Mouse (Mus musculus) liver, embryonic 11.5 days (tissue): ENCODE measurements around the gene Pde9a. TPM values are rescaled to one million over a fixed set of nuclear protein-coding genes. Genes with fewer than 3 reads are reported as not detected.
A peak's percentile ranks its signal among the peaks of the same experiment; 100 is the strongest.

Experiments used
- ATAC-seq: fragments of 200-750 bp; cut with Nextera tagmentation; replicated peaks from 2 replicates; pipeline ENCODE4 v1.8.0; 2017; ENCODE audit warnings: moderate number of reproducible peaks, mild to moderate bottlenecking, moderate TSS enrichment, moderate library complexity; ENCODE audit not compliant: low FRiP score
- DNase-seq: peaks from one replicate; pipeline ENCODE4 v3.0.0-alpha.2; 2017; ENCODE audit warnings: low spot score
- H3K27ac ChIP-seq: fragments of 300-500 bp; sonication (generic); 2 replicates; pipeline ENCODE4 v1.5.1; 2014; ENCODE audit warnings: mild to moderate bottlenecking, low read depth, low read length, control low read depth
- H3K27me3 ChIP-seq: fragments of 300-500 bp; sonication (generic); replicated peaks from 2 replicates; pipeline ENCODE4 v1.6.1; 2014; ENCODE audit warnings: low read length, mixed read lengths; ENCODE audit not compliant: control insufficient read depth, insufficient read depth
- H3K36me3 ChIP-seq: fragments of 300-500 bp; sonication (generic); 2 replicates; pipeline ENCODE4 v1.6.1; 2014; ENCODE audit warnings: mild to moderate bottlenecking, low read length, moderate library complexity, mixed read lengths; ENCODE audit not compliant: control insufficient read depth, insufficient read depth
- H3K4me1 ChIP-seq: fragments of 300-500 bp; sonication (generic); replicated peaks from 2 replicates; pipeline ENCODE4 v1.6.1; 2014; ENCODE audit warnings: low read length, mixed read lengths; ENCODE audit not compliant: control insufficient read depth, insufficient read depth
- H3K4me2 ChIP-seq: fragments of 300-500 bp; sonication (generic); 2 replicates; pipeline ENCODE4 v1.6.1; 2014; ENCODE audit warnings: mild to moderate bottlenecking, control low read depth, moderate library complexity
- H3K4me3 ChIP-seq: fragments of 300-500 bp; sonication (generic); 2 replicates; pipeline ENCODE4 v1.5.1; 2014; ENCODE audit warnings: low read depth, low read length, control low read depth
- H3K9ac ChIP-seq: fragments of 300-500 bp; sonication (generic); 2 replicates; pipeline ENCODE4 v1.6.1; 2014; ENCODE audit warnings: low read depth, low read length, control low read depth
- H3K9me3 ChIP-seq: fragments of 300-500 bp; sonication (generic); 2 replicates; pipeline ENCODE4 v1.6.1; 2016; ENCODE audit warnings: low read length, inconsistent platforms, mixed read lengths; ENCODE audit not compliant: control insufficient read depth
- WGBS: fragments of 180-500 bp; shearing (Covaris S2); extraction: QIAGEN DNeasy Blood & Tissue Kit; methylation state at CpG from one replicate; pipeline ENCODE4 v1.1.7; 2014; 5-methylcytosine and 5-hydroxymethylcytosine counted together
- polyA plus RNA-seq: library from polyadenylated mRNA; unstranded; fragments of >200 nt; fragmentation: Nextera tagmentation; extraction: Ambion mirVana; gene quantifications from 2 replicates; pipeline ENCODE4 v1.2.1, GENCODE M21; 2014

The Pde9a gene
- 10.4 and 11.5 TPM in 2 replicates for polyA plus RNA-seq

DNA sequence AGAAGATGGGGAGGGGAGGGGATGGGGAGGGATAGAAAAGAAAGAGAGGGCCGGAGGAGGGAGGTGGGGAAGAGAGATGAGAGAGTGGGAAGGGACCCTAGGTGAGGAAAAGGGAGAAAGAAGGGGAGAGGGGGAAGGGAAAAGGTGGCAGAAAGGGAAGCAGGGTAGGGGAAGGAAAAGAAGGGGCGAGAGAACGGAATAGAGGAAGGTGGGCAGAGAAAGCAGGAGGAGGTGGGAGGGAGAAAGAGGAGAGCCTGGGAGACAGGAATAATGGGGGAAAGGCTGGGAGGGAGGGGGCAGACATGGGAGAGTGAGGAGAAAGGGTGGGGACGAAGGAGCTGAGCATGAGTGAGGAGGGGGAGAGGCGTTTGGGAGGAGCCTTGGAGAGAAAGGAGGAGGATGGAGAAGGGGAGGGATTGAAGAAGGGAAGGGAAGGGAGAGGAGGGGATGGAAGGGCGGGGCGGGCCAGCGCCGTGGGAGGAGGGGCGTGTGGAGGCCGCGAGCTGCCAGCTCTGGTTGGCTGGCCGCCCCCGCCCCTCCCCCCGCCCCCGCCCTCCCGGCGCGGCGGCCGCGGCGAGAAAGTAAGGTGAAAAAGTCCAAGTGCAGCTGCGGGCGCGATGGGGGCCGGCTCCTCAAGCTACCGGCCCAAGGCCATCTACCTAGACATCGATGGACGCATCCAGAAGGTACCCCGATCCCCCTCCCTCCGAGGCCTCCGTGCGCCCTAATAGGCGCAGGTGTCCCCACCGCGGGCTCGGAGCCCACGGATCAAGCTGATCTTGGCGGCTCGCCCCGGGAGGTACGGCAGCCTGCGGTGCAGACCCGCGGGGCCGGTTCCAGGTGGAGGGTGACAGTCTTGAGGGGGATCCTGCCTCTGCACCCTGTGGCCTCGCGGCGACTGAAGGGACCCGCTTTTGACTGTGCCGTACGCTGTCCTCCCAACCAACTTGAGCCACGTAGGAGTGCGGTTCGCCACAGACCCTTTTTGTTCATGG is at the start of gene Pde9a:
TSS of gene Pde9a (plus strand) at position 540 of the 995 bp plus-strand sequence.
- Histone ChIP-seq H3K4me3 (peak within 1 kb of the TSS; percentile 64), H3K4me2 (peak within 1 kb of the TSS; percentile 75), H3K9me3 (no peaks in the 10 kb centered on the region), H3K36me3 (no peaks in the 10 kb centered on the region), H3K27me3 (peaks cover 29% of the 10 kb centered on the region), H3K9ac (peak within 1 kb of the TSS; percentile 49), H3K4me1 (peaks cover 2% of the 10 kb centered on the region; the same call in 1 of the 2 replicates), H3K27ac (no peak within 1 kb of the TSS)
- 2% methylated on average over 42 of the region's 56 CpGs for WGBS
- DNase-seq (peak; percentile 70), ATAC-seq (peak; percentile 73)

DNA sequence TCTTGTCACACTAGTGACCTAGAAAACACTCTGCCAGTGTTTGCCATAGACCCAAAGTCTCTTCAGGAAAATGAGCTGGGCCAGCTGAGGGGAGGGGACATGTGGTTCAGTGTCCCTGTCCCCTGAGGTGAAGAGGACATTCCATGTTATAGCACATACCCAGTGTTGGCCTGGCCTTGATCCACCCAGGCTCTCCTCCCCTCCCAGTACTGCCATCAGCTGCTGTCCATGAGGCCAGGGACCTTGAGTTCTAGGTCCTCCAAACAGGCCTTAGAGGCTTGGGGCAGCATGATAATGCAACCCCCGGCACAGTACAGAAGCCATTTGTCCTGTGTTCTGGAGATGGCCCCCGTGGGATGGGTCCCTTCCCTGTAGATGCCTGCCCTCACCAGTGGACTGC is 46.2 kb upstream of the Pde9a start:
- no peaks in the 10 kb centered on the region for H3K4me1 ChIP-seq
- no peaks in the 10 kb centered on the region for H3K27me3 ChIP-seq
- WGBS: 69% methylated on average over 2 of the region's 2 CpGs
- H3K9ac ChIP-seq: no peak overlapping the region
- H3K9me3 ChIP-seq: no peaks in the 10 kb centered on the region
- DNase-seq (no peak), ATAC-seq (no peak)
- no peak overlapping the region for H3K27ac ChIP-seq
- no peak overlapping the region for H3K4me3 ChIP-seq
- H3K36me3 ChIP-seq: no peaks in the 10 kb centered on the region
- no peak overlapping the region for H3K4me2 ChIP-seq

DNA sequence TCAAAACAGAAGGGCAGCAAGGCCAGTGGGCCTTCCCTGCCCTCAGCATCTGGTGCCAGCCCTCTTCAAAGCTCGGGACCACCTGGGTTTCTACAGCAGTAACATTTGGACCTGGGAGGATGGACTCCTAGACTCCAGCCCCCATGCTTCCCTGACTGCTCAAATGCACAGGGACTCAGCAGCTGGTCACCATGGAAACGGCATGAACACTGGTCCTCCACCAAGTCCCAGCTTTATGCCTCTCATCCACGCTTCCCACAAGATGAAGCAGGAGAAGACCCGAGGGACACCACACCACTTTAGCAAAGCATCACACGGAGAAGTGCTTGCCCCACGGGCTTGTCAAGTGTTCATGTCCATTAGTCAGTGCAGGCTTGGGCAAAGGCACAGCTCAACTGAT is 43.8 kb upstream of the Pde9a start:
- ATAC-seq: no peak
- DNase-seq: no peak
- H3K4me1 ChIP-seq: no peaks in the 10 kb centered on the region
- H3K4me2 ChIP-seq: no peak overlapping the region
- H3K9me3 ChIP-seq: no peaks in the 10 kb centered on the region
- H3K4me3 ChIP-seq: no peak overlapping the region
- H3K9ac ChIP-seq: no peak overlapping the region
- H3K27me3 ChIP-seq: no peaks in the 10 kb centered on the region
- 78% methylated on average over 6 of the region's 6 CpGs for WGBS
- no peak overlapping the region for H3K27ac ChIP-seq
- no peaks in the 10 kb centered on the region for H3K36me3 ChIP-seq

DNA sequence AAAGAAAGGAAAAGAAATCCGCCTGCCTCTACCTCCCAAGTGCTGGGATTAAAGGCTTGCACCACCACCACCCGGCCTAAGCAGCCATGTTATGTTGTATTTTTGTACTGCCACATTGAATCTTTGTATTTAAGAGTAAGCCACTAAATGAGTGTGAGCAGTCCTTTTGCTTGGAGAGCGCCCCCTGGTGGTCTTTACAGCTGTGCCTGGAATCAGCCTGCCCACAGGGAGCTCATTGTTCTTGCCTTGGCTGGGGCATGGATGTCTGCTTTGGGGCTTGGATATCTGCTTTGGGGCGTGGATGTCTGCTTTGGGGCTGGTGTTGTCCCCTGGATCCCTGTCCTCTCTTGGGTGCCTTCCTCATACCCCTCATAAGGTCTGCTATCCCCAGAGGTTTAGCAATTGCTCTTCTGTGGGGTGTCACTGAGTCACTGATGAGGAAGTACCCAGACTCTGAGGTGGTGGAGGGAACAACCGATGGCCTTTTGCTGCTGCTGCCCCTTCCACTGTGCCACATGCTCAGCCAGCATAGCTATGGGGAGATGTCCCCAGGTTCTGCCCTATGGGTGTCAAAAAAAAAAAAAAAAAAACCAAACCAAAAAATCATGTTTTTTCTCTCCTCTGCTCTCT is 41.7 kb upstream of the Pde9a start:
- Histone ChIP-seq H3K4me1 (no peaks in the 10 kb centered on the region), H3K27ac (no peak overlapping the region), H3K4me2 (no peak overlapping the region), H3K27me3 (no peaks in the 10 kb centered on the region), H3K36me3 (no peaks in the 10 kb centered on the region), H3K9me3 (no peaks in the 10 kb centered on the region), H3K9ac (no peak overlapping the region), H3K4me3 (no peak overlapping the region)
- DNase-seq (peak; percentile 73), ATAC-seq (no peak)
- WGBS: 36% methylated on average over 5 of the region's 5 CpGs

DNA sequence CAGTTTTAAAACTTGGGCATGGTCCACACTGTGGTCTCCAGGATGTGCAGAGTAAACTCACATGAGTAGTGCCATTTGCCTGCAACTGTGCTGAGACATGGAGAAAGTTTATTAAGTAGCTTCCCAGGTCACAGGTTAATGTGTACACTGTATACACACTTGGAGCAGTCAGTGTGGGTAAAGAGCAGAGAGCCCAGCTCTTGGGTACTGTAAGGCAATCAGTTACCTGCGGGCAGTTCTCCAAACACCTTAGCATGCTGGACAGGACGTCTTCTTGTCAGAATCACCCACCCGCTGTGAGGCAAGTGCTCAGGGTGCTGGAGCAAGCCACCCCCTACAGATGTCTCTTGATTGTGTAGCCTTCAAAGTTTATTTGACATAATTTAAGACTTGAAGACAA is 41.2 kb upstream of the Pde9a start:
- H3K4me3 ChIP-seq: no peak overlapping the region
- no peaks in the 10 kb centered on the region for H3K4me1 ChIP-seq
- no peak overlapping the region for H3K4me2 ChIP-seq
- no peak for DNase-seq
- no peaks in the 10 kb centered on the region for H3K27me3 ChIP-seq
- 89% methylated on average over 3 of the region's 3 CpGs for WGBS
- H3K9me3 ChIP-seq: no peaks in the 10 kb centered on the region
- H3K9ac ChIP-seq: no peak overlapping the region
- no peak for ATAC-seq
- no peak overlapping the region for H3K27ac ChIP-seq
- no peaks in the 10 kb centered on the region for H3K36me3 ChIP-seq

DNA sequence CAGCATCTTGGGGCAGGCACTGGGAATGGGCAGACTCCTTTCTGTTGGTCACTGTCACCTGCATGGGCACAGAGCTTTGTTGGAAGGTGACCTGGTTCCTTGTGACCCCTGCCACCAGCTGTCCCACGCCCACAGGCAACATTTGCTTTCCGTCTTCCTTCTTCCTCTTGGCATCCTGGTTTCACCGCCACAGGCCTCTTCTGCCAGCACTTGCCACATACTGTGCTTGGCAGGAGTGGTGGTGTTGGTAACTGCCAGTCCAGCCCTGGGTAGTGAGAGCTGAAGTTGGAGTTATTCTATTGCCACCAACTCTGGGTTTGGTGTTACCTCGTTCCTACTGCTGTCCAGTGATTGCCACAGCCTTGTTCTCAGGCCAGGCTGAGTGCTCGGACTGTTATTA is 37.9 kb upstream of the Pde9a start:
- Histone ChIP-seq H3K4me2 (no peak overlapping the region), H3K4me1 (no peaks in the 10 kb centered on the region), H3K27ac (no peak overlapping the region), H3K9ac (no peak overlapping the region), H3K36me3 (no peaks in the 10 kb centered on the region), H3K9me3 (no peaks in the 10 kb centered on the region), H3K27me3 (no peaks in the 10 kb centered on the region), H3K4me3 (no peak overlapping the region)
- DNase-seq (no peak), ATAC-seq (no peak)
- WGBS: 80% methylated on average over 5 of the region's 5 CpGs

DNA sequence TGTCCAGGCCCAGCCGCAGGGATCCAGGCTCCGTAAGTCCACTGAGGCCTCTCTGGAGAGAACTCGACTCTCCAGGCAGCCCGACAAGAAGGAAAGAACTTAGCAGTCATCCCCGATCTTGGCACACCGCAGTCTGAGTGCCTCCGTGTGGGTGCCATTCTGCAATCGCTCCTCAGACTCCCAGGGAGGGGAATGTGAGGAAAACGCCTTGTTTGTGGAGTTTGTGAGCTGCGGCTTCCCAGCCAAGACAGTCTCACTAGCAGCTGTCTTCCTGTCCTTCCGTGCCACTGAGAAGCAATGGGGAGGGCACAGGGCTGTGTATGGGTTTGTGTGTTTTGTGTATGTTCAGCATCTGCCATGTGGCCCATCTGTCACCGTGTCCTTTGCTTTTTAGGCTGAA is 36.6 kb upstream of the Pde9a start:
- Histone ChIP-seq H3K27ac (no peak overlapping the region), H3K4me1 (no peaks in the 10 kb centered on the region), H3K4me3 (no peak overlapping the region), H3K27me3 (no peaks in the 10 kb centered on the region), H3K9me3 (no peaks in the 10 kb centered on the region), H3K36me3 (no peaks in the 10 kb centered on the region), H3K9ac (no peak overlapping the region), H3K4me2 (no peak overlapping the region)
- no peak for DNase-seq
- 81% methylated on average over 12 of the region's 12 CpGs for WGBS
- no peak for ATAC-seq

DNA sequence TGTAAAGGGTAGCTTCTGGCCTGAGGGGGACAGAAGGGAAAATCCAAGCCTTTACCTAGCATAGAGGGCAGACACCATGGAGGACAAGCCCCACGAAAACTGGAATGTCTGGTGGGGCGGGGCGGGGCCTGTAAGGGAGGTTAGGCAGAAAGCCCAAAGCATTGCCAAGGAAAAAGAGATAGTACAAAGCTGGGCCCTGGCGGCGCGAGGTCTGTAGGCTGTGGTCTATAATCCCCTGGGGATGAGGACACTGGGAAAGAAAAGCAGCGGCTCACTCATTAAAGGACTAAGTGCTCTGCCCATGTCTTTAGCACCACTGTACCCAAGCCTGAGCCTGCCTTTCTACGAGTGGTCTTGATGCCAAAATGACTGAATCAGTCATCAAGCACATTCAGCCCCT is 34.0 kb upstream of the Pde9a start:
- H3K9me3 ChIP-seq: no peaks in the 10 kb centered on the region
- DNase-seq: no peak
- no peaks in the 10 kb centered on the region for H3K27me3 ChIP-seq
- no peak overlapping the region for H3K4me3 ChIP-seq
- H3K4me2 ChIP-seq: no peak overlapping the region
- no peak overlapping the region for H3K9ac ChIP-seq
- no peak for ATAC-seq
- H3K4me1 ChIP-seq: peaks cover 7% of the 10 kb centered on the region; the same call in 1 of the 2 replicates
- H3K27ac ChIP-seq: no peak overlapping the region
- WGBS: 79% methylated on average over 8 of the region's 8 CpGs
- no peaks in the 10 kb centered on the region for H3K36me3 ChIP-seq
